Mouse (Mus musculus): ENCODE data around the gene Chrne.

- TF ChIP-seq CTCF (conservative IDR thresholded peaks at IDR 0.05; ENCODE audit: low read length) = no peak
- TF ChIP-seq NANOG (IDR thresholded peaks at IDR 0.05; ENCODE audit: borderline replicate concordance, low read length) = no peak
Observed at GRCm38 (mm10) chr11:70621972-70622814, 3.2 kb upstream of the Chrne start.

All from E14TG2a.4 (cell line).